Mouse (Mus musculus) liver, embryonic 12.5 days (tissue): Measurements from ENCODE around the gene Fat1. TPM values are rescaled to one million over a fixed set of nuclear protein-coding genes. Genes with fewer than 3 reads are reported as not detected.

ENCODE experiments used
- ATAC-seq: fragments of 200-750 bp; cut with Nextera tagmentation; 2 replicates; pipeline ENCODE4 v1.8.0; 2017; ENCODE audit warnings: moderate number of reproducible peaks, mild to moderate bottlenecking, moderate library complexity
- H3K27ac ChIP-seq: fragments of 300-500 bp; sonication (generic); 2 replicates; pipeline ENCODE4 v1.5.1; 2016; ENCODE audit warnings: mild to moderate bottlenecking
- H3K27me3 ChIP-seq: fragments of 300-500 bp; sonication (generic); replicated peaks from 2 replicates; pipeline ENCODE4 v1.6.1; 2016; ENCODE audit warnings: mild to moderate bottlenecking, moderate library complexity
- H3K36me3 ChIP-seq: fragments of 300-500 bp; sonication (generic); 2 replicates; pipeline ENCODE4 v1.6.1; 2016; ENCODE audit warnings: mild to moderate bottlenecking, moderate library complexity
- H3K4me1 ChIP-seq: fragments of 300-500 bp; sonication (generic); 2 replicates; pipeline ENCODE4 v1.6.1; 2016
- H3K4me2 ChIP-seq: fragments of 300-500 bp; sonication (generic); 2 replicates; pipeline ENCODE4 v1.6.1; 2016; ENCODE audit warnings: mild to moderate bottlenecking, moderate library complexity
- H3K4me3 ChIP-seq: fragments of 300-500 bp; sonication (generic); 2 replicates; pipeline ENCODE4 v1.5.1; 2016; ENCODE audit warnings: mild to moderate bottlenecking, moderate library complexity
- H3K9ac ChIP-seq: fragments of 300-500 bp; sonication (generic); 2 replicates; pipeline ENCODE4 v1.6.1; 2016; ENCODE audit warnings: mild to moderate bottlenecking, moderate library complexity
- H3K9me3 ChIP-seq: fragments of 300-500 bp; sonication (generic); replicated peaks from 2 replicates; pipeline ENCODE4 v1.6.1; 2016; ENCODE audit warnings: mild to moderate bottlenecking, moderate library complexity
- WGBS: fragments of 180-500 bp; shearing (Covaris S2); methylation state at CpG from one replicate; pipeline ENCODE4 v1.1.7; 2016; ENCODE audit not compliant: insufficient replicate concordance; 5-methylcytosine and 5-hydroxymethylcytosine counted together
- polyA plus RNA-seq: library from polyadenylated mRNA; unstranded; fragments of >200 nt; fragmentation: Nextera tagmentation; extraction: Ambion mirVana; gene quantifications from 2 replicates; pipeline ENCODE4 v1.2.1, GENCODE M21; 2016

The Fat1 gene
- polyA plus RNA-seq, 1 experiment from 2014 or later = 1.8 TPM

DNA sequence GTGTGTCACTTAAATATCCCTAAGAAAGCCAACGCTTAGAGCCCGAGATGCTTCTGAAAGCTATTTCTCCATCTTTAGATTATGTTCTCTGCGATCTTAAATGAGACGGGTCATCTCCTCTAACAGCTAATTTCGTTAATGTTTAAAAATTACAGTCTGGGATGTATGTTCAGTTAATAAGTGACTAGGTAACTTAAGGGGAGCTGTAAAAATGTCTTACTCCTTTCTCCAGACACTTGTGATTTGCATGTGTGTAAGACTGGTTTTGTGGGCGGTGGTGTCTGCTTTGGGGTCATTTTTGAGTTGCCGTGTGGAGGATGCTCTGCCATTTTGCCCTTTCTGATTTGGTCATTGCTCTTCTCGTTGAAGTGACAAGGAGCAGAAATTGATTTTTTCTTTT, 78.6 kb downstream of the Fat1 start:
- H3K4me3 ChIP-seq = no peak overlapping the region
- H3K4me2 ChIP-seq = no peak overlapping the region
- H3K36me3 ChIP-seq = peaks cover 12% of the 10 kb centered on the region
- 81% methylated on average over 8 of the region's 8 CpGs for WGBS
- no peaks in the 10 kb centered on the region for H3K27me3 ChIP-seq
- H3K9ac ChIP-seq = no peak overlapping the region
- H3K9me3 ChIP-seq = no peaks in the 10 kb centered on the region
- no peak for ATAC-seq
- H3K4me1 ChIP-seq = no peaks in the 10 kb centered on the region
- H3K27ac ChIP-seq = no peak overlapping the region

DNA sequence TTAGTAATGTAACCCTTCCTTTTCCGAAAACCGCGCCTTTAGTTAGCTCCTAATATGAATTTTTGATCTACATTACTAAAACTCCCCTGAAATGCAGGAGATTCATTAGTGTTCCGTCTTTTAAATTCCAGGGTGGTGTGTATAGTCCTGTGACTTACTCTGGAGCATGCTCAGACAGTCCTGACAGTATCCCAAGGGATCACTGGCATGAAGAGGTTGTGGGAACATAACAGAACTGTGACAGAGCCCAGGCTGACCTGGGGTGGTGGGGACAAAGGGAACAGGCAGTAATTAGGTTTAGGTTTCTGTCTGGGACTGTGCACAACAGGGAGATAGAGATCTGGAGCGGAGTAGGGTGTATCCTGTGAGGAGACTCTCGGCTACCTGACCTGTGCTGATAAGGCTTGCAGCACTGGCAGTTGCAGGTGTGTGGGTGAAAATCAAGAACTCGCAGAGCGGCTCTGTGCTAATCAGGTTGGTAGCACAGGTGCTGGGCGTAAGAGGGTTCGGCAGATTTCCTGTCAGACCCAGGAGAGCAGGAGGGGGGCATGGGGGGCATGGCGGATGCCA, 79.3 kb downstream of the Fat1 start:
- H3K27ac ChIP-seq = no peak overlapping the region
- no peak for ATAC-seq
- H3K4me2 ChIP-seq = no peak overlapping the region
- H3K27me3 ChIP-seq = no peaks in the 10 kb centered on the region
- peaks cover 12% of the 10 kb centered on the region for H3K36me3 ChIP-seq
- no peaks in the 10 kb centered on the region for H3K9me3 ChIP-seq
- H3K4me3 ChIP-seq = no peak overlapping the region
- 61% methylated on average over 11 of the region's 11 CpGs for WGBS
- no peaks in the 10 kb centered on the region for H3K4me1 ChIP-seq
- no peak overlapping the region for H3K9ac ChIP-seq

DNA sequence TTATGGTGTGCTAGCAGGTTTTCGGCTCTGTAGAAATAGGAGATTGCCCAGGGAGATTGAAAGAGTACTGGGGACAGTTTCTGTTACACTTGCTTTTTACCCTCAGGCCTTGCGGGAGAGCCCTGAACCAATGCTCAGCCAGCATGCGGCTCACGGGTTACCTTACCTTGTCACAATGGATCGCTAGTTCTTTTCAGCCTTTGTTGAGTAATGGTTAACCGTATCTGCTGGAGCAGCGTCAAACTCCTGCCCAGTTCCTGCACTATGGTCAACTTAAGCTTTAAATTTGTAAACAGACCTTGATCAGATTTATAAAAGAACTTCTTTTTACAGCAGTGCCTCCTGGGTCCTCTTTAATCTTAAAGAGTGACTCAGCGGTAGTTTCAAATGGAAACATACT, 80.6 kb downstream of the Fat1 start:
- Histone ChIP-seq H3K4me1 (no peaks in the 10 kb centered on the region), H3K4me2 (no peak overlapping the region), H3K36me3 (peaks cover 3% of the 10 kb centered on the region; the same call in 1 of the 2 replicates), H3K27ac (no peak overlapping the region), H3K27me3 (no peaks in the 10 kb centered on the region), H3K9me3 (no peaks in the 10 kb centered on the region), H3K4me3 (no peak overlapping the region), H3K9ac (no peak overlapping the region)
- WGBS = 85% methylated on average over 8 of the region's 8 CpGs
- no peak for ATAC-seq

DNA sequence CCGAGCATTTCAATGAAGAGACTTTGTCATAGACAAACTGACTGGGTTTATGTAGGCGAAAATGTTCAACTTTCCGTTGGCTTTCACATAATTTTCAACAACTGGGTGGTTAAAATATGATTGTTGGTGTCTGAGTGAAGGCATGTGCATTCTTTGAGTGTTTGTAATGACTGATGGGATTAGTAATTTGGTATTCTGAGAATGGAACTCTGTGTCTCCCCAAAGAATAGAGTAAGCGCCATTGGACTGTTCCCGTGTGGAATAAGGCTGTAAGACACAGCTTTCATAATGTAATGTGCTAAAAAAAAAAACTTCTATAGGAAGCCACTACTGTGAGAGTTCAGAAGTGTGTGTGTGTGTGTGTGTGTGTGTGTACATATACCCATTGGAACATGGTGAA, 84.0 kb downstream of the Fat1 start:
- Histone ChIP-seq H3K36me3 (peaks cover 18% of the 10 kb centered on the region), H3K4me2 (no peak overlapping the region), H3K4me1 (no peaks in the 10 kb centered on the region), H3K9me3 (0 out of 2 replicates have a peak, but pooled peaks cover 7% of the 10 kb centered on the region), H3K27me3 (no peaks in the 10 kb centered on the region), H3K27ac (no peak overlapping the region), H3K9ac (no peak overlapping the region), H3K4me3 (no peak overlapping the region)
- ATAC-seq = no peak
- 75% methylated on average over 5 of the region's 5 CpGs for WGBS

DNA sequence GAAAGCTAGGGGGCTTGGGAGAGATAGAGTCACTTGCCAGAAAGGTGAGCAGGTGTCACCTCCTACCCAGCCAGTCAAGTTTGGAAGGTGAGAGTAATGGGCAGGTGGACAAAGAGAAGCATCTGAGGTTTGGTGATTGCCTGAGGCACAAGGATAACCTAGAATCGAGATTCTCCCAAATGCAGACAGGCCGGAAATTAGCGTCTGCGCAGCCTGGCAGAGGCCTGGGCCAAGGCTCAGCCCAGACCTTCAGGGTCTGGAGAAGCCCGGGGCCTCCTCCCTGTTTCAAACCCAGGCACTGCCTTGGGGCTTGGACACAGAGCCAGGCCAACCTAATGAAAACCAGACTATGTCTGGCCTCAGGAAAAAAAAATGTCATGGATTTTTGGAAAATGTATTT, 85.9 kb downstream of the Fat1 start:
- H3K36me3 ChIP-seq = peaks cover 37% of the 10 kb centered on the region
- no peak for ATAC-seq
- WGBS = 79% methylated on average over 5 of the region's 5 CpGs

DNA sequence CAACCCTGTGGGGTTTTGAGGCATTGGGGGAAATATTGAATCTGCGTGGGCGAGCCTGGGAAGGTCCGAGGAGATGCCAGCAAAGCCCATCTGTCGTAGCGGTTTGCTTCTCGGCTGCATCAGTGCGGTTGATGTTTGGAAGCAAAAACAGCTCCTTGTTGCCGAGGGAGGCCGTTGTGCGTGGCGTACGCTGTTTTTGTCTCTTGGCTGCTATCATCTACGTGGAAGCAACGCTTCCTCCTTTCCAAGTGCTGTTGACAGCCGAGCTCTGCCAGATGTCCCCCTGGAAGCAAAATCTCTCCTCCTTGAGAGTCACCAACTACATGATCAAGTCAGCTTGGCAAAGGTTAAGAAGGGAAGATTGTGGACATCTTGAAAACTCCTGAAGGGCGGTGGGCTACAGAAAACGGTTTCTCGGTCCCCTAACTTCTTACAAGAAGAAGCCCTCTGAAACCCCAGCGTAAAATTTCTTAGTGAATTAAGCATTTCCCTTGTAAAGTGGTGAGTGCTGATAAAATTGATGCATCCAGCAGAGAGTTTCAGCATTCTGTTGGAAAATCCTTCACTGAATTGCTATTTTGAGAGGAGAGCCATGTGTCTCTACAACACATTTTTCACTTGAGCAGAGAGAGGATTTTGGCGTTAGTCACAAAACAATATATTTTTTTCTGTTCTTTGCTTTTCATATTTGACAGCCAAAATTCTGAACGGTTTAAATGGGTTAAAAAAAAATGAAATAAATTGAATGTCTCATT, 86.8 kb downstream of the Fat1 start:
- H3K4me1 ChIP-seq = no peaks in the 10 kb centered on the region
- H3K9me3 ChIP-seq = 0 out of 2 replicates have a peak, but pooled peaks cover 18% of the 10 kb centered on the region
- H3K4me2 ChIP-seq = no peak overlapping the region
- 83% methylated on average over 21 of the region's 21 CpGs for WGBS
- H3K27me3 ChIP-seq = no peaks in the 10 kb centered on the region
- no peak for ATAC-seq
- no peak overlapping the region for H3K4me3 ChIP-seq
- no peak overlapping the region for H3K27ac ChIP-seq
- peaks cover 43% of the 10 kb centered on the region for H3K36me3 ChIP-seq
- no peak overlapping the region for H3K9ac ChIP-seq

More for the DNA sequence above, 85.9 kb downstream of the Fat1 start:
- no peaks in the 10 kb centered on the region for H3K27me3 ChIP-seq
- no peak overlapping the region for H3K9ac ChIP-seq
- 0 out of 2 replicates have a peak, but pooled peaks cover 13% of the 10 kb centered on the region for H3K9me3 ChIP-seq
- no peak overlapping the region for H3K4me2 ChIP-seq
- H3K27ac ChIP-seq = no peak overlapping the region
- H3K4me3 ChIP-seq = no peak overlapping the region
- H3K4me1 ChIP-seq = no peaks in the 10 kb centered on the region

DNA sequence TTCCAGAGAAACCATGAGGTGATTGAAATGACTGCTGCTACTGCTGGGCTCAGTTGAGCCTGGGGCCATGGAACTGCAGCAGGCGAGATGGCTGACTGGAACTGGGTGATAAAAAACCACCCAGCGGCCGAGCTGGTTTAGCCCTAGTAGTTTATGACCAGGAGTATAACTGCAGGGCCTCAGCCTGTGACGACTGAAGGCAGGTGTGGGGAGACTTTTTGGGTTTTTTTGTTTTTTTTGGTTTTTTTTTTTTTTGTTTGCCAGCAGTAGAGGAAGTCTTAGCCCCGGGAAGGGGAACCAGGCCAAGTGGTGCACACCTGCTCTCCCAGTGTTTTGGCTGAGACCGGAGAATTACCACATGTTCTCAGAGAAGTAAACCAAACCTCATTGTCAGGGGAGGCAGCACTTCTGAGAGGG, 92.8 kb downstream of the Fat1 start:
- peaks cover 49% of the 10 kb centered on the region for H3K36me3 ChIP-seq
- WGBS = 59% methylated on average over 6 of the region's 6 CpGs

DNA sequence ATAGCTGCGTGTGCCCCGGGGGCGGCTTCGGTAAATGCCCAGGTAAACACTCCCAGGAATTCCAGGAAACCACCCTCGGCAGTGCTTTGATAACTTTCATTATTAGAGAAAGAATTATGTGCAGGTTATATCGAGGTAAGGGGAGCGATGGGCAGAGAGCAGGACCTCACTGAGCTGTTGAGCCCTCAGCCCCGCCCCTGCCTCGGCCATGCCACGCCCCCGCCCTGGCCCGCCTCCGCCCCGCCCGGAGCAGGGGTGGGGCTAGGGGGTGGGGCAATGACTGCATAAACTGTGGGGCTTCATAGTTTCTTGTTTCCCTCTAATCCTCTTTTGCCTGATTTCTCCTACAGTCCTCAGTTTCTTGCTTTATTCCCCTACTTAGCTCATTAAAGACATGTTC, 103.1 kb downstream of the Fat1 start:
- Histone ChIP-seq H3K4me2 (no peak overlapping the region), H3K27ac (no peak overlapping the region), H3K4me3 (no peak overlapping the region), H3K9ac (no peak overlapping the region), H3K27me3 (no peaks in the 10 kb centered on the region), H3K4me1 (no peaks in the 10 kb centered on the region), H3K9me3 (0 out of 2 replicates have a peak, but pooled peaks cover 12% of the 10 kb centered on the region), H3K36me3 (peaks cover 52% of the 10 kb centered on the region)
- ATAC-seq = no peak
- 75% methylated on average over 15 of the region's 15 CpGs for WGBS

More for the DNA sequence above, 92.8 kb downstream of the Fat1 start:
- Histone ChIP-seq H3K9me3 (0 out of 2 replicates have a peak, but pooled peaks cover 21% of the 10 kb centered on the region), H3K4me3 (no peak overlapping the region), H3K4me2 (no peak overlapping the region), H3K4me1 (no peaks in the 10 kb centered on the region), H3K9ac (no peak overlapping the region), H3K27ac (no peak overlapping the region), H3K27me3 (no peaks in the 10 kb centered on the region)
- no peak for ATAC-seq

DNA sequence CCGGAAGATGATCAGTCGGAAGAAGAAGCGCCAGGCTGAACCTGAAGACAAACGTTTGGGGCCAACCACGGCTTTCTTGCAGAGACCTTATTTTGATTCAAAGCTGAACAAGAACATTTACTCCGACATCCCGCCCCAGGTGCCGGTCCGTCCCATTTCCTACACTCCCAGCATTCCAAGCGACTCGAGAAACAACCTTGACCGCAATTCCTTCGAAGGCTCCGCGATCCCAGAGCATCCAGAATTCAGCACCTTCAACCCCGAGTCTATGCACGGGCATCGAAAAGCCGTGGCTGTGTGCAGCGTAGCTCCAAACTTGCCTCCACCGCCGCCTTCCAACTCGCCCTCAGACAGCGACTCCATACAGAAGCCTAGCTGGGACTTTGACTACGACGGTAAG, 108.9 kb downstream of the Fat1 start:
- WGBS = 85% methylated on average over 26 of the region's 26 CpGs
- no peaks in the 10 kb centered on the region for H3K27me3 ChIP-seq
- H3K36me3 ChIP-seq = peaks cover 28% of the 10 kb centered on the region
- H3K9ac ChIP-seq = no peak overlapping the region
- no peak overlapping the region for H3K27ac ChIP-seq
- no peaks in the 10 kb centered on the region for H3K4me1 ChIP-seq
- no peak overlapping the region for H3K4me2 ChIP-seq
- no peak for ATAC-seq
- H3K9me3 ChIP-seq = 0 out of 2 replicates have a peak, but pooled peaks cover 7% of the 10 kb centered on the region
- no peak overlapping the region for H3K4me3 ChIP-seq

DNA sequence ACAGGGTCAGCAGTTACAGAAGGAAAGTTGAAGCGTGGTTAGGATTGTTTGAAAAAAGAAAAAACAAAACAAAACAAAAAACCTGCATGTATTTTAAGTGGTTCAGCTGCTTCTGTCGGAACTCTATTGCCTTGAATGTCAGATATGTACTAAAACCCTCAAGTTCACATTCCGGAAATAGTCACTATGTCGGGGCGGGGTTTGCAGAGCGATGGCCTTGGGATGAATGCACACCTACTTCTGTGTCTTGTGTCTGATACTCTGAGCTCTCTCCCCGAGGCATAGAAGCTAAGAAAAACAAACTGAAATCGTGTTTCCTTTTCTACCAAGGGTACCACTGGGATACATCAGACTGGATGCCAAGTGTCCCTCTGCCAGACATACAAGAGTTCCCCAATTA, 115.2 kb downstream of the Fat1 start:
- no peak overlapping the region for H3K4me2 ChIP-seq
- no peak overlapping the region for H3K4me3 ChIP-seq
- ATAC-seq = no peak
- no peak overlapping the region for H3K9ac ChIP-seq
- H3K27me3 ChIP-seq = no peaks in the 10 kb centered on the region
- no peaks in the 10 kb centered on the region for H3K4me1 ChIP-seq
- H3K27ac ChIP-seq = no peak overlapping the region
- 71% methylated on average over 8 of the region's 8 CpGs for WGBS
- H3K36me3 ChIP-seq = peaks cover 7% of the 10 kb centered on the region; the same call in 1 of the 2 replicates
- no peaks in the 10 kb centered on the region; the same call in 1 of the 2 replicates for H3K9me3 ChIP-seq

DNA sequence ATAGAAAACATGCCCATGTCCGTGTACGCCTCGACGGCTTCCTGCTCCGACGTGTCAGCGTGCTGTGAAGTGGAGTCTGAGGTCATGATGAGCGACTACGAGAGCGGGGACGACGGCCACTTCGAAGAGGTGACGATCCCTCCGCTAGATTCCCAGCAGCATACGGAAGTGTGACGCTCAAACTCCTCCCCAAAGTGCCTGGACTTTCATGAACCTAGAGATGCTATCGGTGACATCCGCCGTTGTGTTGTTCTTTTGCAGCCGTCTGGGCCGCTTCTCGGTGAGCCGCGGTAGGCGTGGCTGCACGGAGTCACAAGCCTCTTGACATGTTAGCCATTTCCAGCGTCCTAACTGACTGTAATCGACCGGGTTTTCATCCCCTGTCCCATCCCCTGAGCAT, 116.0 kb downstream of the Fat1 start:
- no peaks in the 10 kb centered on the region for H3K27me3 ChIP-seq
- H3K4me3 ChIP-seq = no peak overlapping the region
- no peak overlapping the region for H3K27ac ChIP-seq
- H3K9me3 ChIP-seq = no peaks in the 10 kb centered on the region; the same call in 1 of the 2 replicates
- no peaks in the 10 kb centered on the region for H3K4me1 ChIP-seq
- H3K36me3 ChIP-seq = peaks cover 7% of the 10 kb centered on the region; the same call in 1 of the 2 replicates
- no peak overlapping the region for H3K9ac ChIP-seq
- WGBS = 89% methylated on average over 30 of the region's 30 CpGs
- H3K4me2 ChIP-seq = no peak overlapping the region
- ATAC-seq = no peak

DNA sequence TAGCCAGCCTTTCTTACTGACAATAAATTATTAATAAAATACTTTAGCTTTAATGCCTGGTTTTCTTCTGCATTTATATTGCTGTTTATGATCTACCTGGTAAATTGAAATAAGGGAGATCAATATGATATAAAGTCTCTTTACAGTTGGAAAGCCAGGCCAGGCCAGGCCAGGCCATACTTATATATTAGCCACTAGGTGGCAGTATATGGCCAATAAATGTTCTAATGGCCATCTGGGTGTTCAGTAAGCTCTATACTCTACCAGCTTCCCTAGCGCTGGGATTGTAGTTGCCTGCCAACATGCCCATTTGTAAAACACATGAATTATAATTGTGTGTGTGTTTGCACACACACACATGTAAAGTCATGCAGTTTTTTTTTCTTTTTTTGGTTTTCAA, 117.0 kb downstream of the Fat1 start:
- Histone ChIP-seq H3K27ac (no peak overlapping the region), H3K9ac (no peak overlapping the region), H3K4me3 (no peak overlapping the region), H3K27me3 (no peaks in the 10 kb centered on the region), H3K9me3 (no peaks in the 10 kb centered on the region; the same call in 1 of the 2 replicates), H3K4me2 (no peak overlapping the region), H3K36me3 (peaks cover 7% of the 10 kb centered on the region; the same call in 1 of the 2 replicates), H3K4me1 (no peaks in the 10 kb centered on the region)
- 65% methylated on average over 1 of the region's 1 CpGs for WGBS
- no peak for ATAC-seq
